Mouse (Mus musculus) brain, embryonic 14.5 days (tissue): ENCODE data around the gene Urm1. TPM values are rescaled to one million over a fixed set of nuclear protein-coding genes. Genes with fewer than 3 reads are reported as not detected.

Source experiments
- DNase-seq: peaks from one replicate; pipeline ENCODE4 v3.0.0-alpha.2; 2011; ENCODE audit warnings: low read depth
- CTCF ChIP-seq: fragments of 200-500 bp; IDR thresholded peaks from 2 replicates; pipeline ENCODE4 v1.5.1; 2012; ENCODE audit warnings: inconsistent platforms, mild to moderate bottlenecking, moderate library complexity, borderline replicate concordance; ENCODE audit not compliant: insufficient read depth, insufficient read length; ENCODE audit errors: extremely low read depth
- POLR2A ChIP-seq: fragments of 200-500 bp; IDR thresholded peaks from 2 replicates; pipeline ENCODE4 v1.6.1; 2012; ENCODE audit warnings: mild to moderate bottlenecking, inconsistent platforms, borderline replicate concordance; ENCODE audit not compliant: poor library complexity, insufficient read depth, insufficient read length, severe bottlenecking; ENCODE audit errors: extremely low read depth
- polyA plus RNA-seq: library from polyadenylated mRNA; depleted of rRNA; stranded (reverse); fragments of >200 nt; gene quantifications from 2 replicates; pipeline ENCODE4 v1.2.3, GENCODE M21; 2012

The Urm1 gene
- polyA plus RNA-seq, 1 experiment: 51.5 TPM

DNA sequence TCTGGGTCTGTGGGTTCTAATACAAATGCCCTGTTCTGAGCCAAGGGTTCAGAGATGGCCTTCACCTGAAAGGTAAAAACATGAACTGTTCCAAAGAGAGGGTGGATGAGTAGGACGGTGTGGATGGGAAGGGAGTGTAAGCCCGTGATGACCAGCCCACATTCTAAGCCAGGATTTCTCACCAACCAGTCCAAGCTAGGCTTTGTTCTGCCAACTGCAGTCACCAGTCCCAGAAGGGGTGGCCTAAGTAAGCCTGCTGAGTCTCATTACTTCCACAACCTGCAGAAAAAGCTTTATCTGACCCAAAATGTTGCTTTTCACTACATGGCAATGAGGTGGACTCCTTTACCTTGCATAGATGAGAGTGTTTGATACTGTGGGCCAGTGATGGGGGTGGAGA is 24.2 kb downstream of the Urm1 start:
- TF ChIP-seq POLR2A (no peak), CTCF (no peak)
- DNase-seq: no peak

DNA sequence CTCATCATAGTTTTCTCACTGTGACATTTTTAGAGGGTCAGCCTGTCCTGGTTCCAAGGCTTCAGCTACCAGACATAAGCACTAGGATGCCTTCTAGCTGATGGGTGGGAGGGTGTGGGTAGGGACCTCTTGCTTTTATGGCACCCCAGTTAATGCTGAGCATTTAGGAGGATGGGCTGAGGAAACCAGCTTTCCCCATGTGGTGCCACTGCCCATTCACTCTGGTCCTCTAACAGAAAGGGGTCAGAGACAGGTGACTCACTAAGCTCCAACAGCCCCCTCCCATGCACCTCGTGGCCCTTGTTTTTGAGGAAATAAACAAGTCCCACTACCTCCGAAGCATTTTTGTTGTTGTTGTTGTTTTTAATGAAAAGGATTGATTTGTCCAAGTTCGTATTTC is 24.8 kb downstream of the Urm1 start:
- no peak for TF ChIP-seq POLR2A
- TF ChIP-seq CTCF: no peak
- no peak for DNase-seq

DNA sequence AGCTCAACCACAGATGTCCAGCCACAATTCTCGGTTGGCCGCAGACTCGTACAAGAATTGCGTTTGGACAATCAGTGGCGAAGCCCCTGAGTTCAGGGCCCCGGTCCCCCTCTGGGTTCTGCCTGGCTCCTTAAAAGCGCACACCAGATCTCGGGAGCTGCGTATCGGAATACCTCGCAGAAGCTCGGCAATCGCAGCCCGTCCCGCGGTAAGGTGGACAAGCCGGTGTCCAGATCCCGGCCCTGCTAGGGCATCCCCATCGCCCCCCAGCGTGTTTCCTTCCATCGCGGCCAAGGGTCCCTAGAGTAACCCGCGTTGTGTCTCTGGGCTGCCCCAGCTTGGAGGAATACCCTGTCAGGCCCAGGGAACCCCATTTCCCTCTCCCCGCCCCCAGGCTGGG is 25.8 kb downstream of the Urm1 start:
- no peak for TF ChIP-seq POLR2A
- TF ChIP-seq CTCF: no peak
- DNase-seq: peak; percentile 31

DNA sequence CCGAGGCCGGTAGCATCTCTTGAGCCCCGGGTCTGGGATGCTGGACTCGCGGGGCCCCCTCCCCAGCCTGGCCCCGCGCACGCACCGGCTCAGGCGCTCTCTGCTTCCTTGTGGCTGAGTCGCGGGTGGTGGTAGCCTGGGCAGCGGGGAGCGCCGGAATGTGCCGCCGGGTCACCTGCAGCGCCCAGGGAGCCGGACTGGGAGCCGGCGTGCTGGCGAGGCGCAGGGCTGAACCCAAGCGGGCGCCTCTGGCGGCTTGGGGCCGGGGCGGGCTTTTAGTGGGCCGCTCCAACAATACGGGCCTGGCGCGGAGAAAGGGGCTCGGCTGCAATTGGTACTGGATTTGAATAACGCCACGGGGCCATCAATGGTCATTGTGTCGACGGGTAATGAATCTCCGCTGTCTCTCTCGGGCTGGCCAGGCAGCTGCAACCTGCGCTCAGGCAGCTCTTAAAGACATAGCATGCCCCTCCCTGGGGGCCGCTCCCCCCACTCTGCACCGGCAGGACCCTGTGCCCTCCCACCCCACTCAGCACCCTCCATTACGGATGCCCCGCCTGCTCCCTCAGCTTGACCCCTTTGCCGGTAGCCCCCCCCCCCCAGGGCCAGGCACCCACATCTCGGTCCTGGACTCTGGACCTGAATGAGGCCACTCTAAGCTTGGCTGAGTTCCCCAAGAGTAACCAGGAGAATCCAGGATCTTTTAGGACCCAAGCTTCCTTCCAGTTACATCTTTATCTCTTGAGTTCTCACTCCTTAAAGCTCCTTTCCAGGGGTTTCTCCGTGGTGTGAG is 26.4 kb downstream of the Urm1 start:
- TF ChIP-seq CTCF (no peak), POLR2A (peak; percentile 50; the same call in 1 of the 2 replicates)
- peak; percentile 73 for DNase-seq

DNA sequence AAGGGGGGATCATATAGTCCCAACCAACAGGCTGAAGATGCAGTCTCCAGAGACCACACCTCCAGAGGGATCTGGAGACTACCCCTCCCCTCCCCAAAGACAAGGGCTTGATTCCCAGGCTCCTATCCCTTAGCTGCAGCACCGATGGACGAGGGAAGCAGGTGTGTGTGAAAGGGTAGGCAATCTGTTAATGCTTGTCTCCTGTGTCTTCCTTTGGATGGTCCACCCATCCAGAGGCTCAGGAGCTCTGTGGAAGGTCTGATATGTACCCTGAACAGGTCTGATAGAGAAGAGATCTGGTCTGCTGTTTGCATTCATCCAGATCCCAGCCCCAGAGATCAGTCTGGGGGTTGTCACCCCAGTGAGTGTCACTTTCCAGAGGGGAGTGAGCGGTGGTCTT is 27.0 kb downstream of the Urm1 start:
- no peak for TF ChIP-seq POLR2A
- TF ChIP-seq CTCF: no peak
- DNase-seq: no peak

DNA sequence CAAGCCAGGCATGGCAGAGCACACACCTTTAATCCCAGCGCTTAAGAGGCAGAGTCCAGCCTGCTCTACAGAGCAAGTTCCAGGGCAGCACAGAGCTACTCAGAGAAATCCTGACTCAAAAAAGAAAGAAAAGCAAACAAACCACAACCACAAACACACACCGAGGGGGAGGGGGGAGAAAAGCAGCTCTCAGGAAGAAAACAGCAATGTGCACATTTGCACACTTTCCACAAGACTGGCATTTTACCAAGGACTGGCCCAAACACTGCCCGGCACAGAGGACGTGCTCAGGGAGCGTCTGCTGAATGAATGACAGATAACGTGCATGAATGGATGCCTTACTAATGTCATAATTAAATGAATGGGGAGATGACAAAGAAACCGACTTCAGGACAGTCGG is 29.2 kb downstream of the Urm1 start:
- no peak for DNase-seq
- TF ChIP-seq POLR2A: no peak
- TF ChIP-seq CTCF: no peak

DNA sequence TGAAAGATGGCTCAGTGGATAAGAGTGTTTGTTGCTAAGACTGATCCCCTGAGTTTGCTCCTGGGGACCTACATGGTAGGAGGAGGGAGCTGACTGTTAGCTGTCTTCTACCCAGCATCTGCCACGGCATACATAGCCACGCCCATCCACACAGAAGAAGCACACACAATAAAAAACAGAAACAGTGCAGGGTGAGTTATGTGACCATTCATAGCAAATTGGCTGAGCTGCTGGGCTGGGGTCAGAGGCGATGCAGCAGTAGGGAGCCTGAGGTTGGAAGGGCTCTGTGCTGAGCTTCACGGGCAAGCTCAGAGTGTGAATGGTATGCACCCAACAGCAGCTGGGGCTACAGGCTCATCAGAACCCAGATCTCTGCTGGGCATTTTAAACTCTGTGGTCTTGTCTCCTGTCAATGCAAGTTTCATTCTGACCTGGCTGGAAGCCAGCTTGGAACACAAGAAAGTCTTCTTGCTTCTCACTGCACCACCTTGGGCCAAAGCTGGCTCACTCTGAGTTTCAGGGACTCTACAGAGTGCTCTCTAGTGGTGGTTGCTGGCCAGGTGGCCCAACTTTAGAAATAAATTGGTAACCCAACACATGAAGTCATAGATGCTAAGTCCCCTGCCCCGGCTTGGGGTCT is 30.1 kb downstream of the Urm1 start:
- peak; percentile 17 for DNase-seq
- TF ChIP-seq CTCF (no peak), POLR2A (no peak)

DNA sequence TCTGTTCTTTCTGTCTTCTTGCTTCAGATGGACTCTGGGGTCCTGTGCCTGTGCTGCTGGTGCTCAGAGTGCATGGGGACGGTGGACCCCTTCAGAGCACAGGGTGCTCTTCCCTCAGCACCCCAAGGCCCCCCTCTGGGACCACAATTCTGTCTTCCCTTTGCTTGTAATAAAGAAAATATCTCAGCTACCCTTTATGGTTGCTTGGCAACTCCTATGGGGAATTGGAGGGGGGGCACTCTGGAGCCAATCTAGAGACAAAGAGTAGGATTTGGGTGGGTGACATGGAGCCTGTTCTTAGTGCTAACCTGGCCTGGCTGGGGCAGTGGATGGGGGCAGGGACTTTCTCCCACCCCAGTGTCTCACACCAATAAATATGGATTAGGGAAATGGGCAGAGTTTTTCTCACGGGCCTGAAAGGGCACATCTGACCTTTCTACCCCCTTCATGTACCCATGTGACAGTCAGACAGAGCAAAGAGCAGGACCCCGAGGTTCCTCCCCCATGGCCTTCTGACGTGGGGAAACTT is 33.1 kb downstream of the Urm1 start:
- TF ChIP-seq POLR2A (no peak), CTCF (no peak)
- DNase-seq: no peak

DNA sequence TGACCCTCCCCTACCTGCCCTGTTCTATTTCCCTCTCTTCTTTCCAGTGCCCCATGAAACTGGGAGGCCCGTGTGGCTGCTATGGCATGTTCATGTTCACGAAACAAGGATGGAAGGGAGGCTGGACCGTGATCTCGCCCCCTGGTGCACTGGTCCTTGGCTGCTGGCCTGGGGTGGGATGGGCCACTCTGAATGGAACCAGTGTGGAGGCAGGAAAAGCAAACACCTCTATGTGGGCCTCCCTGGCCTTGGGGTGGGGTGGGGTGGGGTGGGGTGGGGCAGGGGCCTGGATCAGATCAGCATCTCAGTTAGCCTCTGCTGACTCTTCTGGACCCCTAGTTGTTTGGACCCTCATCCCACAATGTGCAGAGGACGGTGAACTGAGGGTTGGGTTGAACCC is 33.9 kb downstream of the Urm1 start:
- TF ChIP-seq POLR2A (no peak), CTCF (no peak)
- no peak for DNase-seq

DNA sequence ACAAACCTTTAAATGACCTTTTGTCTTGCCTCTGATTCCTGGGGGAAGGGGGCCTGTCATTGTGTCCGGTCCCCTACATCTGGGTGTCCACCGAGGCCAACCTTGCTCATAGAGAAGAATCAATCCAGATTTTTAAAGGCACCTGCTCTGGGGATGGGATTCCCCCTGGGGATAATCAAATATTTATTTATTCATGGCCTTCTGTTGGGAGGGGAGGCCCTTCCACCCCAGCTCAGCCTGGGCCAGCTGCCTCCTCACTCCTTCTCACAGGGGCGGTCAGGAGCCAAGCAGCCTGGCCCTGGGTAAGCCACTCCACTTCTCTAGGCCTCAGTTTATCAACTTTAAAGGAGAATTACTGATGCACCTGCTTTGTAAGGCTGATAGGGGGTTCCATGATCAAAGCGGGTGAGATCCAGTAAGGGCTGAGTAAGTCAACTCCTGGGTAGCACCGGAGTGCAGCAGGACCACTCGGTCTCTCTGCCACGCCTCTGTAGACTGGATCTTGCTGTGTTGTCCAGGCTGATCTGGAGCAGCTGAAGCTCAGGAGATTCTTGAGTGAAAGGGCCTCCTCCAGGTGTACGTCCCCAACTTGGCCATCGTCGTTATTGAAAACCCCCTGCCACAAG is 35.8 kb downstream of the Urm1 start:
- TF ChIP-seq CTCF: no peak
- TF ChIP-seq POLR2A: no peak
- DNase-seq: no peak

DNA sequence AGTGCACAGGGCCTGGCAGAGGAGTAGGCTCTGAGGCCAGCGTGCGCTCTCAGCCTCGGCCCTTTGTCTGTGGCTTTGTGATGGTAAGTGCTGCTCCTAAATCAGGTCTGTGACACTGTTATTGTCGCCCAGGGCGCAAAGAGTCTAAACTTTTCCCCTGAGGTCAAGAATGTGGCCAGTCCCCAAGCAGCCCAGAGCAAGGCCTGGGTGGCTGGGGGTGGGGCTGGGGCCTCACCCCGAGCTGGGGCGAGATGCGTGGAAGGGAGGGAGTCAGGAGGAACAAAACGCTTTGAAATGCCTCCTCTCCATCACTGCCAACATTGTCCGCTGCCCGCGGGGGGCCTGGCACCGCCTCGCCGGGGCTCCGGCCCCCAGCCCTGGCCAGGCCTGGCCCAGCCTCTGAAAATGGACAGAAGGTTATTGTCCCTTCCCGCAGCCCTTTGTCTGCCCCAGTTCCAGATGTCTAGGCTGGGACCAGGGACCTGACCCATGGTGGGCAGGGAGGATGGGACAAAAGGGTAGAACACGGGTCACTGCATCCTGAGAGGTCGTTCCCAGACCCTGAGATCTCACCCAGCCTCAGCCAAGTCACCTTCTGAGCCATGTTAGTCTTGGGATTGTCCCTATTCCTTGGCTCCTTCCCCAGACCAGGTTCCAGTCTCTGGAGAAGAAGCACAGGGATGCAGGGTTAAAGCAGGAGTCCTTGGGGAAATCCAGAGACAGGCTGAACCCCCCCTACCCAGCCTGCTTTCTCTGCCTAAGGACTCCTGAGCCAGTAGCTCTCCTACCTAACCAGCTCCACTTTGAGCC is 36.8 kb downstream of the Urm1 start:
- TF ChIP-seq CTCF (no peak), POLR2A (no peak)
- DNase-seq: no peak

DNA sequence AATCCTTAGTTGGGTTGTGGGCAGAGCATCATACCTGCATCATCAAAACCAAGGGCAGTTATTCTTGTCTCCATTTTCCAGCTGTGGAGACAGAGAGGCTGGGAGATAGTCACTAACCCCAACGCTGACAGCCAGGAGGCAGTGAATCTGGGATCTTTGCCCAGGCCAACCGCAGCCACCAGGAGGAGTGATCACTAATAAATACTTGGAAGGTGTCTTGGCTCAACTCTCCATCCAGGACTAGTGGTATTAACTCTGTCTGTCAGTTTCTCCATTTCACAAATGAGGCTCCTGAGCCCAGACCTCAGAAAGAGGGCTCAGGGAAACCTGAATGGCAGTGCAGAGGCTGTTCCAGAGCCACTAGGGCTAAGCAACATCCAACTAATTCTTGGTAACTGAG is 37.5 kb downstream of the Urm1 start:
- TF ChIP-seq CTCF (no peak), POLR2A (no peak)
- DNase-seq: no peak

DNA sequence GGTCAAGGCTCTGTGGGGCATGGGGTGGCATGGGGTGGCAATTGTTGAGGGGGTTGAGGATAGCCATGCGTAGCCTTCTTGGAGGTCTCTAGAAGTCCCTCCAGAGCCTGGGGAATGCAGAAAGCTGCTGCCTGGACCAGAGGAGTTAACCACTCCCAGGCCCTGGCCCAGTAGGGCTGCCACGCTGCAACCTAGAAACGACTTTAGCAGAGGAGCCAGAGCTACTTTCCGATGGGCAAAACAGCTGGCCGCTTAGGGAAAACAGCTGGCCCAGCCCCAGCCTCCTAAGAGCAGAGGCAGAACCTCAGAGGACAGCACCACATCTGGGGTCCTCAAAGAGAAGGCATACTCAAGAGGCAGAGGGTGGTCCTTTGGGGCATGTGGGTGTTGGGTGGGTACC is 38.1 kb downstream of the Urm1 start:
- TF ChIP-seq CTCF (no peak), POLR2A (no peak)

DNA sequence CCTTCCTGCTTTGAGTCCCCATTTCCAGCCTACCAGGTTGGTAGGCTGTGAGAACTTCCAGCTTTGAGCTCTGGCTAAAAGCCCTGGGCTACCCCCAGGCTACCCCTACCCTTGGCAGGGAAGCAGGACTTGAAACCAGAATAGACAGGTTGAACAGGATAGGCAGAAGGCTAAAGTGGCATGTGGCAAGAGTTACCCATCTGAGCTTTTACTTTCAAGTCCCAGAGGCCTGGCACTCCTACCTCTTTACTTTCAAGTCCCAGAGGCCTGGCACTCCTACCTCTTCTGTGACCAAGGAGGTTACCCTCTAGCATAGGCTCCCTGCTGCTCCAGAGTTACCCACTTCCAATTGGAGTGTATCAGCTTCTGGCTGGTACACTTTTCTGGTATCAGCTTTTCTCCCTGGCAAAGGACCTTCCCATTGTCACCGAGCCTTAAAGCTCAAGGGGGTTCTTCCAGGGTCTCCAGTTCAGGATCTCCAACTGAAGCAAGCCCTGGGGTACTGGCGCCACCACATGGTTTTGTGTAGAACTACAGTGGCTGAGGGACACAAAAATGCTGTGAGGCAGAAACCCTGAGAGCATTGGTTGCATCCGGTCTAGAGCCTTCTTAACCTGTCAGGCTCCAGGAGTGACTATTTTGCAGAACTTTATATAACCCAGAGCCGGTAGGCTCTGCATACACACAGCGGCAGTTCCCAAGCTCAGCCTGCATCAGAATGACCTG is 39.0 kb downstream of the Urm1 start:
- TF ChIP-seq POLR2A (no peak), CTCF (peak; percentile 78)
- DNase-seq: peak; percentile 64

More for the DNA sequence above, 38.1 kb downstream of the Urm1 start:
- no peak for DNase-seq
